Mouse (Mus musculus) MEL (cell line): ENCODE results near the gene Ripor2.
A peak's percentile ranks its signal among the peaks of the same experiment; 100 is the strongest.

Experiments used
- ELF1 ChIP-seq: IDR thresholded peaks from 2 replicates; pipeline ENCODE4 v1.6.1; 2014; ENCODE audit warnings: low read depth, mild to moderate bottlenecking, inconsistent platforms, low read length, improper control_type of control experiment, moderate library complexity
- HCFC1 ChIP-seq: IDR thresholded peaks from 2 replicates; pipeline ENCODE4 v1.6.1; 2012; ENCODE audit warnings: low read depth, mild to moderate bottlenecking, inconsistent platforms, low read length, improper control_type of control experiment, moderate library complexity
- MAX ChIP-seq: IDR thresholded peaks from 2 replicates; pipeline ENCODE4 v1.6.1; 2011; ENCODE audit warnings: low read length, improper control_type of control experiment
- POLR2A ChIP-seq, 2 experiments: IDR thresholded peaks; 2 replicates each; pipeline ENCODE4 v1.6.1; 2011 to 2012; ENCODE audit warnings: low read length in 2 of 2, mild to moderate bottlenecking in 2 of 2, control low read depth in 1 of 2, improper control_type of control experiment in 1 of 2, low read depth in 1 of 2, moderate library complexity in 1 of 2; ENCODE audit not compliant: control insufficient read depth in 1 of 2, insufficient read depth in 1 of 2, poor library complexity in 1 of 2
- RCOR1 ChIP-seq: IDR thresholded peaks from 2 replicates; pipeline ENCODE4 v1.6.1; 2012; ENCODE audit warnings: low read depth, mild to moderate bottlenecking, inconsistent platforms, low read length, improper control_type of control experiment
- TCF12 ChIP-seq: IDR thresholded peaks from 2 replicates; pipeline ENCODE4 v1.6.1; 2014; ENCODE audit warnings: low read depth, mild to moderate bottlenecking, inconsistent platforms, low read length, improper control_type of control experiment, moderate library complexity
- ZMIZ1 ChIP-seq: IDR thresholded peaks from 2 replicates; pipeline ENCODE4 v1.6.1; 2012; ENCODE audit warnings: low read depth, mild to moderate bottlenecking, inconsistent platforms, low read length, improper control_type of control experiment, moderate library complexity
- ZNF384 ChIP-seq: IDR thresholded peaks from 2 replicates; pipeline ENCODE4 v1.6.1; 2012; ENCODE audit warnings: low read depth, mild to moderate bottlenecking, inconsistent platforms, low read length, improper control_type of control experiment

GRCm38 (mm10) chr13:24686705-24687665 is 105.0 kb downstream of the Ripor2 start:
- TF ChIP-seq ZNF384 = 0 out of 2 replicates have a peak, but pooled peaks have one; percentile 18
- TF ChIP-seq ELF1 = no peak
- TF ChIP-seq TCF12 = 0 out of 2 replicates have a peak, but pooled peaks have one; percentile 27
- no peak for TF ChIP-seq ZMIZ1
- TF ChIP-seq RCOR1 = no peak
- no peak for TF ChIP-seq HCFC1
- TF ChIP-seq POLR2A (IDR thresholded peaks at IDR 0.05; ENCODE audit: control insufficient read depth in 1 of 2, insufficient read depth in 1 of 2, low read depth in 1 of 2, low read length in 2 of 2, poor library complexity in 1 of 2) = no peak
- TF ChIP-seq MAX = 0 out of 2 replicates have a peak, but pooled peaks have one; percentile 23
